Mouse (Mus musculus): ENCODE results near the gene Sp7. TPM values are rescaled to one million over a fixed set of nuclear protein-coding genes. Genes with fewer than 3 reads are reported as not detected.
A peak's percentile ranks its signal among the peaks of the same experiment; 100 is the strongest.
"Not testable (repeated sequence)": the region's sequence is repeated elsewhere in the genome, so short reads cannot be mapped to it uniquely, and the experiment has no call there.

Sp7 gene
- polyA plus RNA-seq, 1 experiment: not detected

GRCm38 (mm10) chr15:102346444-102346843 is 20.5 kb downstream of the Sp7 start:
- Histone ChIP-seq H3K4me1 (ENCODE audit: control insufficient read depth, insufficient read depth, insufficient read length, low read length) (peaks cover 2% of the 10 kb centered on the region; the same call in 1 of the 2 replicates), H3K4me3 (ENCODE audit: low read depth, low read length) (no peak overlapping the region), H3K36me3 (ENCODE audit: control insufficient read depth, insufficient read depth, low read length) (peaks cover 5% of the 10 kb centered on the region; the same call in 1 of the 2 replicates), H3K27ac (ENCODE audit: insufficient read depth, low read depth, low read length) (no peak overlapping the region), H3K27me3 (ENCODE audit: control insufficient read depth, insufficient read depth, low read length) (no peaks in the 10 kb centered on the region)
- WGBS: 52% methylated on average over 4 of the region's 4 CpGs
- no peak for TF ChIP-seq CTCF (IDR thresholded peaks at IDR 0.05; ENCODE audit: extremely low read depth, insufficient read length, insufficient replicate concordance, low read depth, low read length)
- no peak for TF ChIP-seq POLR2A (IDR thresholded peaks at IDR 0.05; ENCODE audit: low read depth, low read length)

GRCm38 (mm10) chr15:102344490-102344889 is 22.5 kb downstream of the Sp7 start:
- H3K4me3 ChIP-seq (ENCODE audit: low read depth, low read length): no peak overlapping the region
- WGBS: 91% methylated on average over 3 of the region's 3 CpGs

GRCm38 (mm10) chr15:102341580-102341979 is 25.4 kb downstream of the Sp7 start:
- WGBS: 7% methylated on average over 1 of the region's 1 CpGs
- H3K4me1 ChIP-seq (ENCODE audit: control insufficient read depth, insufficient read depth, insufficient read length, low read length): no peaks in the 10 kb centered on the region
- H3K27me3 ChIP-seq (ENCODE audit: control insufficient read depth, insufficient read depth, low read length): no peaks in the 10 kb centered on the region
- no peak overlapping the region for H3K27ac ChIP-seq (ENCODE audit: insufficient read depth, low read depth, low read length)
- no peak overlapping the region for H3K4me3 ChIP-seq (ENCODE audit: low read depth, low read length)
- TF ChIP-seq CTCF (IDR thresholded peaks at IDR 0.05; ENCODE audit: extremely low read depth, insufficient read length, insufficient replicate concordance, low read depth, low read length): peak; percentile 38; the same call in 1 of the 2 replicates
- TF ChIP-seq POLR2A (IDR thresholded peaks at IDR 0.05; ENCODE audit: low read depth, low read length): no peak
- peaks cover 20% of the 10 kb centered on the region for H3K36me3 ChIP-seq (ENCODE audit: control insufficient read depth, insufficient read depth, low read length)

More at GRCm38 (mm10) chr15:102344490-102344889, 22.5 kb downstream of the Sp7 start:
- no peaks in the 10 kb centered on the region for H3K4me1 ChIP-seq (ENCODE audit: control insufficient read depth, insufficient read depth, insufficient read length, low read length)
- H3K36me3 ChIP-seq (ENCODE audit: control insufficient read depth, insufficient read depth, low read length): peaks cover 5% of the 10 kb centered on the region; the same call in 1 of the 2 replicates
- H3K27me3 ChIP-seq (ENCODE audit: control insufficient read depth, insufficient read depth, low read length): no peaks in the 10 kb centered on the region
- TF ChIP-seq POLR2A (IDR thresholded peaks at IDR 0.05; ENCODE audit: low read depth, low read length) (no peak), CTCF (IDR thresholded peaks at IDR 0.05; ENCODE audit: extremely low read depth, insufficient read length, insufficient replicate concordance, low read depth, low read length) (no peak)
- H3K27ac ChIP-seq (ENCODE audit: insufficient read depth, low read depth, low read length): no peak overlapping the region

- Histone ChIP-seq H3K4me1 (ENCODE audit: control insufficient read depth, insufficient read depth, insufficient read length, low read length) (no peaks in the 10 kb centered on the region), H3K36me3 (ENCODE audit: control insufficient read depth, insufficient read depth, low read length) (peaks cover 26% of the 10 kb centered on the region), H3K27ac (ENCODE audit: insufficient read depth, low read depth, low read length) (no peak overlapping the region), H3K4me3 (ENCODE audit: low read depth, low read length) (no peak overlapping the region), H3K27me3 (ENCODE audit: control insufficient read depth, insufficient read depth, low read length) (no peaks in the 10 kb centered on the region)
- TF ChIP-seq POLR2A (IDR thresholded peaks at IDR 0.05; ENCODE audit: low read depth, low read length): no peak
- WGBS: 51% methylated on average over 5 of the region's 5 CpGs
Measured at GRCm38 (mm10) chr15:102339612-102340011, 27.4 kb downstream of the Sp7 start.

GRCm38 (mm10) chr15:102336946-102337345 is 30.0 kb downstream of the Sp7 start:
- Histone ChIP-seq H3K27ac (ENCODE audit: insufficient read depth, low read depth, low read length) (no peak overlapping the region), H3K4me1 (ENCODE audit: control insufficient read depth, insufficient read depth, insufficient read length, low read length) (peaks cover 5% of the 10 kb centered on the region; the same call in 1 of the 2 replicates), H3K27me3 (ENCODE audit: control insufficient read depth, insufficient read depth, low read length) (no peaks in the 10 kb centered on the region), H3K4me3 (ENCODE audit: low read depth, low read length) (no peak overlapping the region), H3K36me3 (ENCODE audit: control insufficient read depth, insufficient read depth, low read length) (peaks cover 30% of the 10 kb centered on the region)
- WGBS: 86% methylated on average over 4 of the region's 4 CpGs
- no peak for TF ChIP-seq POLR2A (IDR thresholded peaks at IDR 0.05; ENCODE audit: low read depth, low read length)
- TF ChIP-seq CTCF (IDR thresholded peaks at IDR 0.05; ENCODE audit: extremely low read depth, insufficient read length, insufficient replicate concordance, low read depth, low read length): no peak

GRCm38 (mm10) chr15:102335925-102336324 is 31.1 kb downstream of the Sp7 start:
- not testable (repeated sequence) for H3K27me3 ChIP-seq (ENCODE audit: control insufficient read depth, insufficient read depth, low read length); H3K27ac ChIP-seq (ENCODE audit: insufficient read depth, low read depth, low read length); H3K4me1 ChIP-seq (ENCODE audit: control insufficient read depth, insufficient read depth, insufficient read length, low read length); H3K4me3 ChIP-seq (ENCODE audit: low read depth, low read length)
- WGBS: 88% methylated on average over 5 of the region's 5 CpGs
- H3K36me3 ChIP-seq (ENCODE audit: control insufficient read depth, insufficient read depth, low read length): peaks cover 30% of the 10 kb centered on the region

- peaks cover 5% of the 10 kb centered on the region; the same call in 1 of the 2 replicates for H3K4me1 ChIP-seq (ENCODE audit: control insufficient read depth, insufficient read depth, insufficient read length, low read length)
- H3K27me3 ChIP-seq (ENCODE audit: control insufficient read depth, insufficient read depth, low read length): no peaks in the 10 kb centered on the region
- H3K36me3 ChIP-seq (ENCODE audit: control insufficient read depth, insufficient read depth, low read length): peaks cover 31% of the 10 kb centered on the region
- H3K4me3 ChIP-seq (ENCODE audit: low read depth, low read length): no peak overlapping the region
- H3K27ac ChIP-seq (ENCODE audit: insufficient read depth, low read depth, low read length): no peak overlapping the region
- WGBS: 87% methylated on average over 8 of the region's 8 CpGs
- TF ChIP-seq CTCF (IDR thresholded peaks at IDR 0.05; ENCODE audit: extremely low read depth, insufficient read length, insufficient replicate concordance, low read depth, low read length) (no peak), POLR2A (IDR thresholded peaks at IDR 0.05; ENCODE audit: low read depth, low read length) (no peak)
Measured at GRCm38 (mm10) chr15:102335254-102335653, 31.7 kb downstream of the Sp7 start.

- peak within 1 kb of the TSS; percentile 47 for H3K27ac ChIP-seq (ENCODE audit: insufficient read depth, low read depth, low read length)
- under 1% methylated on average over 30 of the region's 30 CpGs for WGBS
- peaks cover 8% of the 10 kb centered on the region; the same call in 1 of the 2 replicates for H3K4me1 ChIP-seq (ENCODE audit: control insufficient read depth, insufficient read depth, insufficient read length, low read length)
- TF ChIP-seq CTCF (IDR thresholded peaks at IDR 0.05; ENCODE audit: extremely low read depth, insufficient read length, insufficient replicate concordance, low read depth, low read length) (no peak), POLR2A (IDR thresholded peaks at IDR 0.05; ENCODE audit: low read depth, low read length) (peak; percentile 38)
- peaks cover 22% of the 10 kb centered on the region for H3K36me3 ChIP-seq (ENCODE audit: control insufficient read depth, insufficient read depth, low read length)
- no peaks in the 10 kb centered on the region for H3K27me3 ChIP-seq (ENCODE audit: control insufficient read depth, insufficient read depth, low read length)
- H3K4me3 ChIP-seq (ENCODE audit: low read depth, low read length): peak within 1 kb of the TSS; percentile 82
Measured at GRCm38 (mm10) chr15:102331610-102332015, 35.4 kb downstream of the Sp7 start, which contains the start of gene Myg1. Gene Myg1 (plus strand): TSS chr15:102331709.

Measured in small intestine, adult 2 months (tissue).